Mouse (Mus musculus) liver, postnatal 0 days (tissue): ENCODE measurements around the gene Ldlrad2. TPM values are rescaled to one million over a fixed set of nuclear protein-coding genes. Genes with fewer than 3 reads are reported as not detected.

Source experiments
- ATAC-seq: fragments of 200-750 bp; cut with Nextera tagmentation; 2 replicates; pipeline ENCODE4 v1.8.0; 2017; ENCODE audit warnings: mild to moderate bottlenecking, moderate library complexity
- DNase-seq: peaks from one replicate; pipeline ENCODE4 v3.0.0-alpha.2; 2016
- H3K27ac ChIP-seq: fragments of 300-500 bp; sonication (generic); 2 replicates; pipeline ENCODE4 v1.5.1; 2014; ENCODE audit warnings: antibody characterized with exemption, moderate library complexity, mild to moderate bottlenecking, low read depth
- H3K27me3 ChIP-seq: fragments of 300-500 bp; sonication (generic); 2 replicates; pipeline ENCODE4 v1.6.1; 2014; ENCODE audit warnings: low read length, control low read depth, mixed read lengths; ENCODE audit not compliant: insufficient read depth
- H3K36me3 ChIP-seq: fragments of 300-500 bp; sonication (generic); replicated peaks from 2 replicates; pipeline ENCODE4 v1.6.1; 2014; ENCODE audit warnings: mild to moderate bottlenecking, control low read depth, low read length, moderate library complexity, mixed read lengths; ENCODE audit not compliant: insufficient read depth
- H3K4me1 ChIP-seq: fragments of 300-500 bp; sonication (generic); 2 replicates; pipeline ENCODE4 v1.6.1; 2014; ENCODE audit warnings: antibody characterized with exemption, mild to moderate bottlenecking, control low read depth; ENCODE audit not compliant: insufficient read depth
- H3K4me2 ChIP-seq: fragments of 300-500 bp; sonication (generic); 2 replicates; pipeline ENCODE4 v1.6.1; 2014; ENCODE audit warnings: low read depth, mild to moderate bottlenecking, low read length, moderate library complexity, mixed read lengths
- H3K4me3 ChIP-seq: fragments of 300-500 bp; sonication (generic); 2 replicates; pipeline ENCODE4 v1.5.1; 2014; ENCODE audit warnings: low read depth, low read length
- H3K9ac ChIP-seq: fragments of 300-500 bp; sonication (generic); replicated peaks from 2 replicates; pipeline ENCODE4 v1.6.1; 2014; ENCODE audit warnings: mild to moderate bottlenecking, moderate library complexity
- H3K9me3 ChIP-seq: fragments of 300-500 bp; sonication (generic); 2 replicates; pipeline ENCODE4 v1.6.1; 2016; ENCODE audit warnings: mild to moderate bottlenecking, control low read depth, low read length, mixed read lengths
- CTCF ChIP-seq: sonication (generic); IDR thresholded peaks from 2 replicates; pipeline ENCODE4 v1.5.1; 2016; ENCODE audit warnings: antibody characterized with exemption, low read depth
- EP300 ChIP-seq: IDR thresholded peaks from 2 replicates; pipeline ENCODE4 v1.6.1; 2016; ENCODE audit warnings: antibody characterized with exemption, low read depth, mild to moderate bottlenecking
- WGBS: fragments of 180-500 bp; shearing (Covaris S2); extraction: QIAGEN DNeasy Blood & Tissue Kit; methylation state at CpG from one replicate; pipeline ENCODE4 v1.1.7; 2014; ENCODE audit not compliant: insufficient replicate concordance; 5-methylcytosine and 5-hydroxymethylcytosine counted together
- polyA plus RNA-seq: library from polyadenylated mRNA; unstranded; fragments of >200 nt; fragmentation: Nextera tagmentation; extraction: Ambion mirVana; gene quantifications from 2 replicates; pipeline ENCODE4 v1.2.1, GENCODE M21; 2015

Gene Ldlrad2
- polyA plus RNA-seq, 1 experiment from 2014 or later: not detected

- peaks cover 26% of the 10 kb centered on the region for H3K4me1 ChIP-seq
- H3K36me3 ChIP-seq: peaks cover 36% of the 10 kb centered on the region
- ATAC-seq: no peak
- no peak overlapping the region for H3K4me2 ChIP-seq
- no peak overlapping the region for H3K4me3 ChIP-seq
- 44% methylated on average over 11 of the region's 11 CpGs for WGBS
- H3K27me3 ChIP-seq: no peaks in the 10 kb centered on the region
- DNase-seq: no peak
- no peak overlapping the region for H3K9ac ChIP-seq
- no peaks in the 10 kb centered on the region for H3K9me3 ChIP-seq
- peak overlapping the region; percentile 55; the same call in 1 of the 2 replicates for H3K27ac ChIP-seq
- TF ChIP-seq CTCF (no peak), EP300 (no peak)
Observed at GRCm38 (mm10) chr4:137603449-137604171, 29.2 kb upstream of the Ldlrad2 start.

GRCm38 (mm10) chr4:137598577-137598976 is 24.2 kb upstream of the Ldlrad2 start:
- DNase-seq: no peak
- H3K9me3 ChIP-seq: no peaks in the 10 kb centered on the region
- WGBS: 82% methylated on average over 5 of the region's 5 CpGs
- ATAC-seq: no peak
- H3K27ac ChIP-seq: no peak overlapping the region
- TF ChIP-seq CTCF: no peak
- no peak for TF ChIP-seq EP300
- H3K36me3 ChIP-seq: peaks cover 6% of the 10 kb centered on the region; the same call in 1 of the 2 replicates
- H3K4me2 ChIP-seq: no peak overlapping the region
- no peak overlapping the region; the same call in 1 of the 2 replicates for H3K9ac ChIP-seq
- H3K4me1 ChIP-seq: peaks cover 50% of the 10 kb centered on the region
- H3K27me3 ChIP-seq: no peaks in the 10 kb centered on the region
- no peak overlapping the region for H3K4me3 ChIP-seq

- WGBS: 88% methylated on average over 4 of the region's 4 CpGs
- no peak overlapping the region for H3K27ac ChIP-seq
- peak overlapping the region; percentile 18; the same call in 1 of the 2 replicates for H3K9ac ChIP-seq
- no peaks in the 10 kb centered on the region for H3K27me3 ChIP-seq
- no peak overlapping the region for H3K4me3 ChIP-seq
- no peak overlapping the region for H3K4me2 ChIP-seq
- H3K36me3 ChIP-seq: peaks cover 6% of the 10 kb centered on the region; the same call in 1 of the 2 replicates
- ATAC-seq (no peak), DNase-seq (no peak)
- H3K4me1 ChIP-seq: peaks cover 37% of the 10 kb centered on the region
- no peaks in the 10 kb centered on the region for H3K9me3 ChIP-seq
- no peak for TF ChIP-seq EP300
- no peak for TF ChIP-seq CTCF
Observed at GRCm38 (mm10) chr4:137597098-137597630, 22.8 kb upstream of the Ldlrad2 start.

GRCm38 (mm10) chr4:137594496-137595270 is 20.3 kb upstream of the Ldlrad2 start:
- 2% methylated on average over 40 of the region's 40 CpGs for WGBS
- Histone ChIP-seq H3K9ac (peak overlapping the region; percentile 86), H3K36me3 (no peaks in the 10 kb centered on the region), H3K27me3 (no peaks in the 10 kb centered on the region), H3K27ac (peak overlapping the region; percentile 98), H3K4me2 (peak overlapping the region; percentile 78), H3K9me3 (no peaks in the 10 kb centered on the region), H3K4me1 (peaks cover 35% of the 10 kb centered on the region), H3K4me3 (peak overlapping the region; percentile 93)
- no peak for TF ChIP-seq EP300
- TF ChIP-seq CTCF: 0 out of 2 replicates have a peak, but pooled peaks have one; percentile 12
- DNase-seq (peak; percentile 64), ATAC-seq (no peak; the same call in 1 of the 2 replicates)

GRCm38 (mm10) chr4:137593601-137594495 is 19.5 kb upstream of the Ldlrad2 start, which contains the start of gene Usp48:
Usp48 (plus strand) TSS chr4:137593755.
- no peaks in the 10 kb centered on the region for H3K9me3 ChIP-seq
- H3K27ac ChIP-seq: peak within 1 kb of the TSS; percentile 98
- H3K36me3 ChIP-seq: no peaks in the 10 kb centered on the region
- H3K4me3 ChIP-seq: peak within 1 kb of the TSS; percentile 93
- ATAC-seq (peak; percentile 93), DNase-seq (peak; percentile 99)
- TF ChIP-seq EP300 (no peak), CTCF (no peak)
- no peaks in the 10 kb centered on the region for H3K27me3 ChIP-seq
- peak within 1 kb of the TSS; percentile 86 for H3K9ac ChIP-seq
- H3K4me1 ChIP-seq: peaks cover 29% of the 10 kb centered on the region
- H3K4me2 ChIP-seq: peak within 1 kb of the TSS; percentile 78
- under 1% methylated on average over 89 of the region's 92 CpGs for WGBS
